ENCODE assay signal across 25 mouse cellular contexts in the genomic region with DNA sequence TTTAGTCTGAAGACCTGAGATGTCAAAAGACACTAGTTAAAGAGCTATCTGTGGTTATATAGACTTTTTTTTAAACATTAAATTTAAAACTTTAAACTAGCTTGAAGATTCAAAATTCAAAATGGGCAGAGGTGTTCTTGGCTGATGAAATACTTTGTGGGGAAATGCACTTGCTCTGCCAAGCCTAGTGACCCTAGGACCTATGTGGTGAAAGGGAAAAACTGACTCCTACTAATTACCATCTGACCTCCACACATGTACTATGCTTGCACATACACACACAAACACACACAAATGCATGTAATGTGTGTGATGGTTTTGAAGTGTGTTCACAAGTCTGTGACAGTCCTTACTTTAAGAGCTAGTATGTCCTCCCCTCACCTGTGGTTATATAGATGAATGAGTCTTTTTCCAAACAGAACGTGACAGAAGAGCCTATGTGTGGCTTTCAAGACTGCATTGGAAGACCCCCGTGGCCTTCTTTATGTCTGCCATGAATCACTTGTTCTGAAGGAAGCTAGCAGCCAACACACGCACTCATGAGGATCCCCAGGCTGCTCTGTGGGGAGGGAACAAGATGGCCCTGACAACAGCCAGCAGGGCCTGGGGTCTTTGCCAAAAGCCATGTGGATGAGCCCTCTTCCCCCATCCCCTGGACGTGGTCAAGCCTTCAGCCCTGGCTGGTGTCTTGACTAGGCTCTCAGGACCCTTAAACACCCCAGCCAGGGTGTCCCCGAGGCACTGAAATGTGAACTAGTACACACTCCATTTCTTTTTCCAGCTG. TPM values are rescaled to one million over a fixed set of nuclear protein-coding genes. Genes with fewer than 3 reads are reported as not detected.
DNase-seq lines count a peak whose midpoint lies in the region; ATAC-seq lines count a peak whose summit lies in the region.
"Had no signal": no experiment of that assay in that cellular context is flagged by ENCODE, and none has a peak within 500 bp of the region (broad histone marks: within the 10 kb centered on the region; RNA-seq: fewer than 3 reads in every experiment).

No protein-coding gene starts in this region.

- H3K27ac ChIP-seq in kidney, embryonic 16.5 days (ENCODE audit: low read length), result no peak overlapping the region
- H3K27ac ChIP-seq: embryonic facial prominence, embryonic 10.5 days; embryonic facial prominence, embryonic 13.5 days; forebrain, embryonic 12.5 days; forebrain, embryonic 15.5 days; hindbrain, embryonic 12.5 days; hindbrain, embryonic 15.5 days had no signal

- peak; percentile 67; the same call in 1 of the 2 replicates for ATAC-seq in kidney, embryonic 16.5 days (ENCODE audit: low FRiP score, low TSS enrichment)
- ATAC-seq: activated CD4-positive, CD25-positive, alpha-beta regulatory T cell, adult 4 months; forebrain, embryonic 15.5 days had no signal

- no peaks in the 10 kb centered on the region for H3K27me3 ChIP-seq in kidney, embryonic 16.5 days (ENCODE audit: insufficient read depth, low read length)
- H3K27me3 ChIP-seq: embryonic facial prominence, embryonic 13.5 days; forebrain, embryonic 12.5 days; forebrain, embryonic 15.5 days; hindbrain, embryonic 12.5 days; hindbrain, embryonic 15.5 days had no signal

- peaks cover 10% of the 10 kb centered on the region for H3K4me1 ChIP-seq in kidney, embryonic 16.5 days (ENCODE audit: insufficient read depth, low read length)
- H3K4me1 ChIP-seq: forebrain, embryonic 15.5 days; hindbrain, embryonic 15.5 days had no signal

- WGBS in kidney, embryonic 16.5 days, result 48% methylated on average over 5 of the region's 5 CpGs

- no peak overlapping the region for H3K9ac ChIP-seq in kidney, embryonic 16.5 days (replicated peaks; ENCODE audit: low read length)
- H3K9ac ChIP-seq: embryonic facial prominence, embryonic 13.5 days; forebrain, embryonic 12.5 days; forebrain, embryonic 15.5 days; hindbrain, embryonic 12.5 days; hindbrain, embryonic 15.5 days had no signal

- no peak overlapping the region for H3K4me3 ChIP-seq in kidney, embryonic 16.5 days (ENCODE audit: low read length)
- H3K4me3 ChIP-seq: embryonic facial prominence, embryonic 10.5 days; embryonic facial prominence, embryonic 13.5 days; erythroblast, embryonic 14.5 days; forebrain, embryonic 12.5 days; forebrain, embryonic 15.5 days; hindbrain, embryonic 12.5 days; hindbrain, embryonic 15.5 days had no signal

- H3K9me3 ChIP-seq in kidney, embryonic 16.5 days (ENCODE audit: low read length), result no peaks in the 10 kb centered on the region
- H3K9me3 ChIP-seq: embryonic facial prominence, embryonic 10.5 days; embryonic facial prominence, embryonic 13.5 days; forebrain, embryonic 12.5 days; forebrain, embryonic 15.5 days; hindbrain, embryonic 12.5 days; hindbrain, embryonic 15.5 days had no signal

- DNase-seq in heart, adult 11 months, result peak; percentile 63
- DNase-seq in heart, adult 18-20 months, result no peak
- DNase-seq in kidney, adult 11 months, result no peak
- DNase-seq in kidney, postnatal 4 days, result peak; percentile 61 to 64
- no peak for DNase-seq in kidney, postnatal 25 days
- DNase-seq: adrenal gland, adult 8-10 months; adrenal gland, postnatal 25 days; cerebellum, adult 11-12 months; cerebellum, adult 8-10 months; cerebellum, postnatal 36 days; embryo, embryonic 11 days; gastrocnemius, postnatal 25 days had no signal

- no peaks in the 10 kb centered on the region for H3K36me3 ChIP-seq in kidney, embryonic 16.5 days (ENCODE audit: insufficient read depth, low read length)
- H3K36me3 ChIP-seq: embryonic facial prominence, embryonic 10.5 days; embryonic facial prominence, embryonic 13.5 days; forebrain, embryonic 12.5 days; forebrain, embryonic 15.5 days; hindbrain, embryonic 12.5 days; hindbrain, embryonic 15.5 days had no signal

- H3K4me2 ChIP-seq in kidney, embryonic 16.5 days (replicated peaks; ENCODE audit: low read depth, low read length), result no peak overlapping the region
- H3K4me2 ChIP-seq: embryonic facial prominence, embryonic 13.5 days; forebrain, embryonic 12.5 days; forebrain, embryonic 15.5 days; heart, embryonic 11.5 days; hindbrain, embryonic 12.5 days; hindbrain, embryonic 15.5 days had no signal

RNA-seq across cellular contexts. Expression of gene Sowahb, which starts 11.5 kb away (rescaled TPM):
- total RNA-seq in heart, adult 18-20 months (2021), result under 1 TPM; 0.07 to 0.08 TPM
- 1.4 and 1.7 TPM in 2 replicates for polyA plus RNA-seq in kidney, embryonic 16.5 days (2015; fragmentation: Nextera tagmentation; extraction: Ambion mirVana)
- total RNA-seq: adrenal gland, postnatal 25 days; gastrocnemius, postnatal 25 days; heart, postnatal 25 days; hematopoietic stem cell, adult 5-6 weeks had no signal
- polyA plus RNA-seq: activated CD4-positive, CD25-positive, alpha-beta regulatory T cell, adult 4 months; heart, postnatal 0 days; hindbrain, embryonic 15.5 days had no signal

RNA-seq across cellular contexts. Expression of gene Sept11, which starts 60.0 kb away (rescaled TPM):
- total RNA-seq in heart, adult 18-20 months (2021), result 10 to 100 TPM; 26.9 to 27.3 TPM
- polyA plus RNA-seq in kidney, embryonic 16.5 days (2015; fragmentation: Nextera tagmentation; extraction: Ambion mirVana), result 216 and 232 TPM in 2 replicates

Comparison
In these comparisons a context has a peak if more than half of its experiments do, and no peak if none do; other contexts are left out.
1. DNase-seq: peak in heart, adult 11 months (single experiment) and kidney, postnatal 4 days (2 of 2); none in heart, adult 18-20 months (0 of 2), kidney, adult 11 months (single experiment) and kidney, postnatal 25 days (0 of 2).